Mouse (Mus musculus) embryo, embryonic 11 days (tissue): ENCODE data around the gene Ccpg1.

ENCODE experiments used
- DNase-seq: peaks from one replicate; pipeline ENCODE4 v3.0.0-alpha.2; 2015

Gene Ccpg1

GRCm38 (mm10) chr9:73048927-73049326 is 63.7 kb downstream of the Ccpg1 start:
- DNase-seq = peak; percentile 17

DNA sequence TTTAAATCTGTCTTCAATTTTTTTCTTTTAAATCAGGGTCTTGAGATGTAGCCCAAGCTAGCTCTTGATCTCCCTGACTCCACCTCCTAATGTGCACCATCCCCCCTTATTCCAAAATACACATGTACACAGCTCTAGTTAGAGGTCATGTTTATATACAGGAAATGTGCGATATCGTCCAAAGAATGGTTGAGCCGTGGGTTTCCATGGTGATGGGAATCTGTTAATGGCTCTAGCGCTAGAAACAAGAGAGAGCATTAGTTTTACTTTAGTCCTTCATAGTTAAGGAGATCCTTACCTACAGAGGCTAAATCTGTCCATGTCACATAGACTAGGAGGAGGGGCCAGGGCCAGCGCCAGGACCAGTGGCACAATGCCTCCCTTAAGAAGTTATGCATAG is 64.6 kb downstream of the Ccpg1 start:
- DNase-seq = no peak

DNA sequence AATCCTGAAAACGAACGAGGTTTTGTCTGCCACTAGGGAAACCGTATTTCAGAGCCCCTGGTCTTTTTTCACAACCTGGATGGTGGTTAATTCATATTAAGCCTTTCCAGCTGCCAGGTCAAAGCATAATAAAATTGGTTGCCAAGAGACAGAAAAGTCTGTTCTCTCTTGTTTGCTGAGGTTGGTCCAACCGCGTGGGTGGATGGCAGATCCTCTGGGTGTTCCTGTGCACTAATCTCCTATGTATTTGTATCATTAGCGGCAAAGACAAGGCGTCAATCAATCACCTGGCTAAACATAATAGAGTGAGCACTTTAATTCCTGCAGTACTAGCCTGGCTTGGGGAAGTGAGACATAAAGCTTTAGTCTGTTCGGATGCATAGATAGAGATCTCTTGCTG is 65.4 kb downstream of the Ccpg1 start:
- DNase-seq = no peak

DNA sequence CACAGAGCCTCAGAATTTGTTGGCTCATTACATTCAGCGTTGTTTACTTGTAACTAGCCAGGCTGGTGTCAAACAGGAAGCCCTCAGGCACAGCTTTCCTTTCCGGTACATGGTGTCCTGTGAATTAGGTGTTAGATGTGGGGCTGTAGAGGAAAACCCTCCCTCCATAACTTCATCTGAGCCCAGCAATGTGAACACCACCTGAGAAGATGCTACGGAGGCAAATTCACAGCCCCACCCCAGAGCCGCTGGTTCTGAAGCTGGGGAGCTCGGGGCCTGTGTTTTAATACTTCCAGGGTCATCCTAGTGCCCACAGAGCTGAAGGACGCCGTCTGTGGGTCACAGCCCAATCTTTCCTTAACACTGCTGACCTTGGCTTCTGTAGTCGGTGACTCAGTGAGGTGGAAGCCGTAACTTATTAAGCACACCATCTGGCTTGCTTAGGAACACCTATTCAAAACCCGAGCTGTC is 70.2 kb downstream of the Ccpg1 start:
- no peak for DNase-seq

DNA sequence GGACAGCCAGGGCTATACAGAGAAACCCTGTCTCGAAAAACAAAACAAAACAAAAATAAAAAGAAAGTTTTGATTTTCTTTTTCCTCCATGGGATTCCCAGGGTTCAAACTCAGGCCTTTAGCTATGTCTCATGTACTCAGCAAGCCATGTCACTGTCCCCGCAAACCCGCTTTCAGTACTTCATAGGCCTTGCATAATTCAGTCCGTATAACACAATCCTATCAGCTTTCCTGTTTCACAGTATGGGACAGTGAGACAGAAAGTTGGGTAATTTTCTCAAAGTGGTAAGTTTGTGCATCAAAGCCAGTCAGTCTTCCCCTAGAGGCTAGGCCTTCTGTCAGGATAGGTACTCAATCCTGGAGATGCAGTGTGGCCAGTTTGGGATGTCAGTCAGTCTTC is 74.0 kb downstream of the Ccpg1 start:
- DNase-seq = no peak

GRCm38 (mm10) chr9:73063621-73064290 is 78.5 kb downstream of the Ccpg1 start:
- peak; percentile 60 for DNase-seq
